Mouse (Mus musculus): ENCODE data around the gene Ldb2. TPM values are rescaled to one million over a fixed set of nuclear protein-coding genes. Genes with fewer than 3 reads are reported as not detected.

The Ldb2 gene
- total RNA-seq, 2 experiments from 2014 or later = not detected

GRCm38 (mm10) chr5:44726546-44727476 is 72.7 kb downstream of the Ldb2 start:
- ATAC-seq (replicated peaks; ENCODE audit: low FRiP score, low TSS enrichment, poor library complexity, severe bottlenecking) = no peak

- no peak for ATAC-seq (replicated peaks; ENCODE audit: low FRiP score, low TSS enrichment, poor library complexity, severe bottlenecking)
Observed at GRCm38 (mm10) chr5:44725501-44725900, 74.0 kb downstream of the Ldb2 start.

- no peak for ATAC-seq (replicated peaks; ENCODE audit: low FRiP score, low TSS enrichment, poor library complexity, severe bottlenecking)
Observed at GRCm38 (mm10) chr5:44719872-44720271, 79.6 kb downstream of the Ldb2 start.

GRCm38 (mm10) chr5:44714508-44714907 is 85.0 kb downstream of the Ldb2 start:
- ATAC-seq (replicated peaks; ENCODE audit: low FRiP score, low TSS enrichment, poor library complexity, severe bottlenecking) = no peak

GRCm38 (mm10) chr5:44713181-44713789 is 86.2 kb downstream of the Ldb2 start:
- no peak for ATAC-seq (replicated peaks; ENCODE audit: low FRiP score, low TSS enrichment, poor library complexity, severe bottlenecking)

- no peak for ATAC-seq (replicated peaks; ENCODE audit: low FRiP score, low TSS enrichment, poor library complexity, severe bottlenecking)
Observed at GRCm38 (mm10) chr5:44711211-44711610, 88.3 kb downstream of the Ldb2 start.

GRCm38 (mm10) chr5:44710132-44710871 is 89.2 kb downstream of the Ldb2 start:
- no peak for ATAC-seq (replicated peaks; ENCODE audit: low FRiP score, low TSS enrichment, poor library complexity, severe bottlenecking)

- 0 out of 2 replicates have a peak, but pooled peaks have one; percentile 14 for ATAC-seq (replicated peaks; ENCODE audit: low FRiP score, low TSS enrichment, poor library complexity, severe bottlenecking)
Observed at GRCm38 (mm10) chr5:44709276-44709675, 90.2 kb downstream of the Ldb2 start.

- no peak for ATAC-seq (replicated peaks; ENCODE audit: low FRiP score, low TSS enrichment, poor library complexity, severe bottlenecking)
Observed at GRCm38 (mm10) chr5:44707946-44708345, 91.5 kb downstream of the Ldb2 start.

GRCm38 (mm10) chr5:44706997-44707698 is 92.3 kb downstream of the Ldb2 start:
- no peak for ATAC-seq (replicated peaks; ENCODE audit: low FRiP score, low TSS enrichment, poor library complexity, severe bottlenecking)

GRCm38 (mm10) chr5:44697993-44698392 is 101.5 kb downstream of the Ldb2 start:
- no peak for ATAC-seq (replicated peaks; ENCODE audit: low FRiP score, low TSS enrichment, poor library complexity, severe bottlenecking)

GRCm38 (mm10) chr5:44696548-44696947 is 102.9 kb downstream of the Ldb2 start:
- no peak for ATAC-seq (replicated peaks; ENCODE audit: low FRiP score, low TSS enrichment, poor library complexity, severe bottlenecking)

GRCm38 (mm10) chr5:44693674-44694073 is 105.8 kb downstream of the Ldb2 start:
- no peak for ATAC-seq (replicated peaks; ENCODE audit: low FRiP score, low TSS enrichment, poor library complexity, severe bottlenecking)

- ATAC-seq (replicated peaks; ENCODE audit: low FRiP score, low TSS enrichment, poor library complexity, severe bottlenecking) = no peak
Observed at GRCm38 (mm10) chr5:44686344-44686743, 113.1 kb downstream of the Ldb2 start.

- no peak for ATAC-seq (replicated peaks; ENCODE audit: low FRiP score, low TSS enrichment, poor library complexity, severe bottlenecking)
Observed at GRCm38 (mm10) chr5:44681054-44681638, 118.3 kb downstream of the Ldb2 start.

- ATAC-seq (replicated peaks; ENCODE audit: low FRiP score, low TSS enrichment, poor library complexity, severe bottlenecking) = no peak
Observed at GRCm38 (mm10) chr5:44677814-44678213, 121.7 kb downstream of the Ldb2 start.

GRCm38 (mm10) chr5:44676145-44676754 is 123.2 kb downstream of the Ldb2 start:
- no peak for ATAC-seq (replicated peaks; ENCODE audit: low FRiP score, low TSS enrichment, poor library complexity, severe bottlenecking)

- no peak for ATAC-seq (replicated peaks; ENCODE audit: low FRiP score, low TSS enrichment, poor library complexity, severe bottlenecking)
Observed at GRCm38 (mm10) chr5:44670336-44670735, 129.1 kb downstream of the Ldb2 start.

GRCm38 (mm10) chr5:44667907-44668306 is 131.6 kb downstream of the Ldb2 start:
- ATAC-seq (replicated peaks; ENCODE audit: low FRiP score, low TSS enrichment, poor library complexity, severe bottlenecking) = no peak
